Mouse (Mus musculus): Measurements from ENCODE around the gene Mpp3.

GRCm38 (mm10) chr11:102013201-102013600, 15.1 kb downstream of the Mpp3 start:
- TF ChIP-seq CTCF (IDR thresholded peaks at IDR 0.05; ENCODE audit: insufficient read depth, low read length) (no peak), POLR2A (IDR thresholded peaks at IDR 0.05; ENCODE audit: borderline replicate concordance, extremely low read depth, low read depth, low read length) (no peak)
